Mouse (Mus musculus): ENCODE results near the gene Banp. TPM values are rescaled to one million over a fixed set of nuclear protein-coding genes. Genes with fewer than 3 reads are reported as not detected.

The Banp gene
- polyA plus RNA-seq, 1 experiment from 2014 or later = 55.5 TPM

Small RNA genes lying within 50 kb of the gene (microRNA-seq; reads per million reads assigned to microRNA genes)
- 1.3 reads per million for gene Mir7237

Other genes with a start within 250 kb of the Banp start
- gene Jph3, start 220.1 kb upstream of the Banp start, polyA plus RNA-seq (2016; fragmentation: Nextera tagmentation; extraction: Ambion mirVana) = 59.1 and 66.9 TPM in 2 replicates
- 47.7 and 49.8 TPM in 2 replicates for gene Klhdc4, start 120.2 kb upstream of the Banp start, polyA plus RNA-seq (2016; fragmentation: Nextera tagmentation; extraction: Ambion mirVana)
- 32.0 and 40.8 TPM in 2 replicates for gene Slc7a5, start 42.1 kb upstream of the Banp start, polyA plus RNA-seq (2016; fragmentation: Nextera tagmentation; extraction: Ambion mirVana)
- gene Car5a, start 4.8 kb upstream of the Banp start, polyA plus RNA-seq (2016; fragmentation: Nextera tagmentation; extraction: Ambion mirVana) = 0.19 and 0.32 TPM in 2 replicates